Comparison of ENCODE assay signal across 8 mouse cellular contexts in genomic region chr5:52669426-52670191, GRCm38 (mm10). TPM values are rescaled to one million over a fixed set of nuclear protein-coding genes. Genes with fewer than 3 reads are reported as not detected.
A peak's percentile ranks its signal among the peaks of the same experiment; 100 is the strongest.
DNase-seq lines count a peak whose midpoint lies in the region; ATAC-seq lines count a peak whose summit lies in the region.

TSS of gene Sepsecs (minus strand) at chr5:52669708.

- DNase-seq in adipocyte (ENCODE audit: low spot score), result peak; percentile 97
- DNase-seq in embryo, embryonic 10 days (ENCODE audit: low spot score), result peak; percentile 96
- peak; percentile 94 for DNase-seq in gastrocnemius, postnatal 10 days
- DNase-seq in induced T-regulatory cell, adult 2 months (ENCODE audit: low read depth), result peak; percentile 91
- DNase-seq in left cerebral cortex, adult 9 months (ENCODE audit: low spot score in 2 of 2), result peak; percentile 84 to 93
- peak; percentile 96 for DNase-seq in right cerebral cortex, postnatal 14 days
- DNase-seq in urinary bladder, postnatal 36 days (ENCODE audit: low spot score in 2 of 2), result peak; percentile 87 to 91

- peak; percentile 97 for ATAC-seq in megakaryocyte progenitor cell, adult 5-6 weeks (replicated peaks; ENCODE audit: poor library complexity)

RNA-seq across cellular contexts. Expression of gene Sepsecs, which starts in this region (rescaled TPM):
- total RNA-seq in gastrocnemius, postnatal 10 days (2021), result 1 to 10 TPM; 7.1 to 7.8 TPM
- 12.7 and 13.2 TPM in 2 replicates for total RNA-seq in megakaryocyte progenitor cell, adult 5-6 weeks (2015)
- total RNA-seq in megakaryocyte progenitor cell, adult 5-6 weeks (2017), result 15.8 and 16.7 TPM in 2 replicates

Comparison
In these comparisons a context has a peak if more than half of its experiments do, and no peak if none do; other contexts are left out.
1. Peak in every context shown above with its lines: DNase-seq and ATAC-seq.